Mouse (Mus musculus): ENCODE results near the gene Bhlhb9. TPM values are rescaled to one million over a fixed set of nuclear protein-coding genes. Genes with fewer than 3 reads are reported as not detected.
"Not testable (repeated sequence)": the region's sequence is repeated elsewhere in the genome, so short reads cannot be mapped to it uniquely, and the experiment has no call there.

Gene Bhlhb9
- polyA plus RNA-seq, 1 experiment from 2014 or later = 51.0 TPM

DNA sequence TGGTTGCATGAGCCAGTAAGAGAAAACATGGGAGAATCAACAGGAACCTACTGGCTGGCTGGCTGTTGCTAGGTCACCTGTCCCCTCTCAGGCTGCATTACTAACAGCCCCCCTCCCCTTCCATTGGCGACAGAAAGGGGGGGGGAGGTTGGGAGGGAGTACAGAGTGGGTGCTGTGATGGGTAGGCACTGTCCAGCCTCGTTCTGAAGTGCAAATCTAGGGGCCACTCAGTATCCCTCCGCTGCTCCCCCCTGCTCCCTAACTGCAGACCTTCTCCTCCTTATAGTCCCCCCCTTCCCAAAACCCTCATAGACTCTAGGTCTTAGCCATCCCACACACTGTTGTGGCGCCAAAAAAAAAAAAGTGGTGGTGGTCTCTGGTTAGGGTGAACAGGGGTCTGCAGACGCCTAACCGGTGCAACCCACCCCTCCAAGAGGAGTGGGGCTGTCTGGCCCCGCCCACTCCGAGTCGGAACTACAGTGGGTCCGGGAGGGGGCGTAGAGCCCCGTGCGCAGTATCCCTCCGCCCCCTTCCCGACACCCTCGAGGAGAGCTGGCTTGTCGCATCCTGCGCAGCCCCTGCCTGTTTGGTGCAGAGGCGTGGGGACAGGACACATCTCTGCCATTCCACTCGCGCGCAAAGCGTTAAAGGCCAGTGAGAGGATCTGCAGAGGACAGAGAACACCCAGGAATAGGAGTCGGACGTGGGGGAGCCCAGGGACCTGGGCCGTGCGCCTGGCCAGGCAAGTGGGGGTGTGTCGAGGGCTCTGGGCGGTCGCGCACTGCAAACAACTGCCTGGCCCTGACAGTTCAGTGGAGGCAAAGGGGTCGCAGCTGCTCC lies 41.3 kb downstream of the Bhlhb9 start, which contains the start of gene Gprasp2:
Gene Gprasp2 (plus strand): TSS at position 514 of the 840 bp plus-strand sequence.
- H3K4me1 ChIP-seq (replicated peaks); H3K36me3 ChIP-seq; H3K9me3 ChIP-seq; H3K27me3 ChIP-seq (ENCODE audit: insufficient read depth, poor library complexity, severe bottlenecking): not testable (repeated sequence)
- 21% methylated on average over 32 of the region's 32 CpGs for WGBS
- Histone ChIP-seq H3K4me3 (peak within 1 kb of the TSS; percentile 59), H3K27ac (peak within 1 kb of the TSS; percentile 62)
- DNase-seq (ENCODE audit: low spot score) = peak; percentile 39

DNA sequence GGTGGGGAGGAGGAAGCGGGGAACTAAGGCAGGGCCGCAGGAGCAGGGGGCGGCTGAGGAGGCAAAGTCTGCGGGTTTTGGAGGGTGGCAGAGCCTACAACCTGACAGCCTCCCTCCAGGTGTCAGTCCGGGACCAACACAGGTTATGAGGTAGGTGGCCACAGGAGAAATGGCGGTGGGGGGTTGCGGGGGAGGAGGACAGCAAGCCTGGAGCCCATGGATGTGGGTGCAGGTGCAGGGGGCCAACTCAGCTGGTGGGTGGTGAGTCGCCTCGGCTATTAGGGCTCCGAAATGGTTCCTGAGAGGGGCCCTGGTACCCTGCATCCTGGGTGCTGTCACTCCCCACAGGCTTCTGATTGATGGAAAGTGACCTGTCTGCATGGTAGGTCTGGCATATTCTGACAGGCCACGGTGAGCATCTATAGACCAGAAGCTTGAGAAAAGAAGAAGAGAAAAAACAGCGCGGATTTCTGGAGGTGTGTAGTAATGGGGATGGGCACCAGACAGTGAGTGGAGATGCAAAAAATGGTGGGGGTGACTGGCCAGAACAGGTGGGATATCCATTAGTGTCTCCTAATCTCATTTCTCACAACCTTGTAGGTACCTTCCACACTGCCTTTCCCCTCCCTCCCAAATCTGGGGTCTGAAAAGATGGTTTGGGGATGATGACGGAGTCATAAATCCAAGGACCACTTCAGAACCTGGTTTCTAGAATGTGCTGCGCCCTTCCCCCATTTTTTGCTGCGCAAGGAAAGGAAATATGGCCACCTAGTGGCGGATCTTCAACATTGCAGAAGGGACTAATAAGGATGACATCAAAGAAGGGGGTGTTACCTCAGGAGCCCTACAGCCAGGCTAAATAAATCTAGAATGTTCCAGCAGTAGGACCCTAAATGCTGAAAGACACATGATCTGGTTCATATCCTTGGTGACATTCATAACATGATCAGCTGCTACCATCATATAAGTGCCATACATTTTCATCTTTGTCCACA lies 42.3 kb downstream of the Bhlhb9 start:
- Histone ChIP-seq H3K4me3 (peak overlapping the region; percentile 59), H3K27ac (peak overlapping the region; percentile 62; the same call in 1 of the 2 replicates)
- peak; percentile 26 for DNase-seq (ENCODE audit: low spot score)
- not testable (repeated sequence) for H3K9me3 ChIP-seq; H3K27me3 ChIP-seq (ENCODE audit: insufficient read depth, poor library complexity, severe bottlenecking); H3K36me3 ChIP-seq; H3K4me1 ChIP-seq (replicated peaks)
- WGBS = 22% methylated on average over 17 of the region's 17 CpGs

DNA sequence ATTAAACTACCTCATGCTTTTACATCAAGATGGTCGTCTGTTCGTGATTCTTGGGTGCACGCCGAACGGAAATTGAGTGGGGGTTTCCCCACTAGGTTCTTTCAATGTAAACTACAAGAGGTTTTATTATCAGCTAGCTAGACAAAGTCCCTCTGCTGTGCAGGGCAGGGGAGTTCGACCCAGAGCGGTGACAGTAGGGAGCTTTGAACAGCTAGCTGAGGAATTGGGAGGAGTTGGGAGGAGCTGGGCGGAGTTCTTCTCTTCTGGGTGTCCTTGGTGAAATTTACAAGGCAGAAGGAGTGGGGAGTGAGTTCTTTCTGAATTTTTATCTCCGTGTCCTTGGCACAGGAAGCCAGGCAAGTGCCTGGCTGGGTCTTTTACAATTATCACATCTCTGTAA lies 69.4 kb downstream of the Bhlhb9 start:
- DNase-seq (ENCODE audit: low spot score); H3K4me3 ChIP-seq; H3K36me3 ChIP-seq; H3K27ac ChIP-seq; H3K27me3 ChIP-seq (ENCODE audit: insufficient read depth, poor library complexity, severe bottlenecking); H3K4me1 ChIP-seq (replicated peaks); H3K9me3 ChIP-seq: not testable (repeated sequence)
- 79% methylated on average over 9 of the region's 9 CpGs for WGBS

DNA sequence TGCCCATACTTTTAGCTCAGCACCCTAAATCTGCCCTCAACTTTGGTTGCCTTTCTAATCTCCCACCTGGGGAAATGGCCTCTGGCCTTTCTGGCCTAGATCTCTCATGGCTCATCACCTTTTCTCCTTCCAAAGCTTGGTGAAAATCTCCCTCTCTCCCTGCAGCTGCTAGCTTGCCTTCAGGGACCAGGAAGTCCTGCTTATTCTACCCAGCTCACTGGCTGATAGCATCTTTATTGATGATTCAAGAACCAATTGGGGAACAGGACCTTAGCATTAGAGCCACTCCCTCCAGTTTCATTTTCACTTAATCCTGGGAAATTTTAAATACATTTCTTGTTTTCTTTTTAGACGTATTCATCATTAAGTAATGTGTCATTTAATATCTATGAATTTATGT lies 79.3 kb downstream of the Bhlhb9 start:
- Histone ChIP-seq H3K27me3 (ENCODE audit: insufficient read depth, poor library complexity, severe bottlenecking) (no peaks in the 10 kb centered on the region), H3K4me1 (replicated peaks) (no peaks in the 10 kb centered on the region), H3K9me3 (no peaks in the 10 kb centered on the region), H3K36me3 (no peaks in the 10 kb centered on the region), H3K4me3 (no peak overlapping the region), H3K27ac (no peak overlapping the region)
- 78% methylated on average over 1 of the region's 1 CpGs for WGBS
- DNase-seq (ENCODE audit: low spot score) = no peak

DNA sequence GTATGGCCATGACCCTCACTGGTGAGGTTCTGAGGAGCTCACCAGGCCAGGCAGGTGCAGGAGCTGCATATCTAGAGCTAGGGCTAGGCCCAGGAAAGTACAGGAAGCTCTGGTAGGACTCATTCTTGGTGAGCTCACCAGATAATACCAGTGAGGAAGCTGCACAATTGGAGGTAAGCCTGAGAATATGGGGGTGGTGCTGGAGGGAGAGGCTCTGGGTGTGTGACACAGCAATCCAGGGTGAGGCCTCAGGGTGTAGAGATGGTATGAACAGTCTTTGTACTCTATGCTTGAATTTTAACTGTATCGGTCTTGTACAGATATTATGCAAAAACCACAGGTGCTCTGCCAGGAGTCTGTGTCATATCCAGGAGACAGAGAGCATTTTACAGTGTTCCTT lies 82.2 kb downstream of the Bhlhb9 start:
- Histone ChIP-seq H3K4me1 (replicated peaks) (no peaks in the 10 kb centered on the region), H3K4me3 (no peak overlapping the region), H3K27ac (no peak overlapping the region), H3K9me3 (no peaks in the 10 kb centered on the region), H3K36me3 (no peaks in the 10 kb centered on the region), H3K27me3 (ENCODE audit: insufficient read depth, poor library complexity, severe bottlenecking) (no peaks in the 10 kb centered on the region)
- 94% methylated on average over 1 of the region's 1 CpGs for WGBS
- no peak for DNase-seq (ENCODE audit: low spot score)

DNA sequence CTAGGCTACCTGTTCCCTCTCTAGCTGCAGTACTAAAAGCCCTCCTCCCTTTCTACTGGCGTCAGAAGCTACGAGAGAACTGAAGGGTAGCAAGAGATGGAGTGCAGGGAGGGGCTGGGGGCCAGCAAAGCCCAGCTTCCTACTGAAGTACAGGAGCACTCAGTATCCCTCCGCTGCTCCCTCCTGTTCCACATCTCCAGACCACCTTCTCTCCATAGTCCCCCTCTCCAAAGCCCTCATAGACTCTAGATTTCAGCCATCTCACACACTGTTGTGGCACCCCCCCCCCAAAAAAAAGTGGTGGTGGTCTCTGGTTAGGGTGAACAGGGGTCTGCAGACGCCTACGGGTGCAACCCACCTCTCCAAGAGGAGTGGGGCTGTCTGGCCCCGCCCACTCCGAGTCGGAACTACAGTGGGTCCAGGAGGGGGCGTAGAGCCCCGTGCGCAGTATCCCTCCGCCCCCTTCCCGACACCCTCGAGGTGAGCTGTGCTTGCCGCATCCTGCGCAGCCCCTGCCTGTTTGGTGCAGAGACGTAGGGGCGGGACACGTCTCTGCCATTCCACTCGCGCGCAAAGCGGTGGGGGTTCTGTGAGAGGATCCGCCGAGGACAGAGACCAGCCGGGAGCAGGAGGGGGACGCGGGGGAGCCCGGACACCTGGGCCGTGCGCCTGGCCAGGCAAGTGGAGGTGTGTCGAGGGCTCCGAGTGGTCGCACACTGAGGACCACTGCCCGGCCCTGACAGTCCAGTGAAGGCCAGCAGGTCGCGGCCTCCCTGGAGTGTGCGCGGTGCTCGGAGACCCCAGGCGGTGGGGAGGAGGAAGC lies 88.2 kb downstream of the Bhlhb9 start:
- WGBS = 19% methylated on average over 41 of the region's 41 CpGs
- no peaks in the 10 kb centered on the region for H3K4me1 ChIP-seq (replicated peaks)
- H3K27me3 ChIP-seq (ENCODE audit: insufficient read depth, poor library complexity, severe bottlenecking) = 0 out of 2 replicates have a peak, but pooled peaks cover 4% of the 10 kb centered on the region
- DNase-seq (ENCODE audit: low spot score) = peak; percentile 80
- H3K9me3 ChIP-seq = no peaks in the 10 kb centered on the region
- H3K4me3 ChIP-seq = peak overlapping the region; percentile 68
- peak overlapping the region; percentile 90 for H3K27ac ChIP-seq
- H3K36me3 ChIP-seq = peaks cover 27% of the 10 kb centered on the region

DNA sequence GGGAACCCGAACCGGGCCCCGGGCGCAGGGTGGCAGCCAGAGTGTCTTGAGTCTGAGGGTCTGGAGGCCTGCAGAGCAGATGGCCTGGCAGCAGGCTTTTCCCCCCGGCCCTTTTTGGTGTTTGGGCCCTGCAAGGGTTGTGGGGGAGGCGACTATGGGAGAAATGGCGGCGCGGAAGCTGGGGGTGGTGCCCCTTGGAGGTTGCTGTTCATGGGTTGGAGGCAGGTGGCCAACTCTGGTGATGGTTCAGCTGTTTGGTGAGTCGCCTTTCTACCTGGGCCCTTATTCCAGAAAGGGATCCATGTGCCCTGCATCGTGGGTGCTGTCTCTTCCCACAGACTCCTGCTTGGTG lies 88.8 kb downstream of the Bhlhb9 start:
- peaks cover 27% of the 10 kb centered on the region for H3K36me3 ChIP-seq
- H3K27me3 ChIP-seq (ENCODE audit: insufficient read depth, poor library complexity, severe bottlenecking) = 0 out of 2 replicates have a peak, but pooled peaks cover 4% of the 10 kb centered on the region
- peak overlapping the region; percentile 68 for H3K4me3 ChIP-seq
- 26% methylated on average over 11 of the region's 11 CpGs for WGBS
- no peaks in the 10 kb centered on the region for H3K9me3 ChIP-seq
- no peaks in the 10 kb centered on the region for H3K4me1 ChIP-seq (replicated peaks)
- peak overlapping the region; percentile 90 for H3K27ac ChIP-seq
- no peak for DNase-seq (ENCODE audit: low spot score)

DNA sequence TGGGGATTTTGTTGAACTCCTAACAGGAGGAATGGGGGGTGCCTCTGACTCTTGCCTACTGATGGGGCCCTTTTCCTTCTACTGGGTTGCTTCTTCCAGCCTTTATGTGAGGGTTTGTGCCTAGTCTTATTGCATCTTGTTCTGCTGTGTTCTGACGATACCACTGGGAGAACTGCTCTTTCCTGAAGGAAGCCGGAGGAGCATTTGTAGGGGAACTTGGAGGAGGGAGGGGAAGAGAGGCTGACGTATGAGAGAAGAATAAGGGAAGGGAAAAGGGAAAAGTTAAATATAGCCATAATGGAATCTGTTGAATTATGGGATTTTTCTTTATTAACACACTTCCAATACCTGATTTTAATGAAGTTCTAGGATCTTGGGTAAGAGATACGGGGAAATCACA lies 119.2 kb downstream of the Bhlhb9 start:
- no peak overlapping the region for H3K4me3 ChIP-seq
- 83% methylated on average over 4 of the region's 4 CpGs for WGBS
- H3K27me3 ChIP-seq (ENCODE audit: insufficient read depth, poor library complexity, severe bottlenecking) = peaks cover 2% of the 10 kb centered on the region
- no peak overlapping the region for H3K27ac ChIP-seq
- H3K4me1 ChIP-seq (replicated peaks) = no peaks in the 10 kb centered on the region
- no peaks in the 10 kb centered on the region for H3K9me3 ChIP-seq
- DNase-seq (ENCODE audit: low spot score) = no peak
- H3K36me3 ChIP-seq = no peaks in the 10 kb centered on the region

DNA sequence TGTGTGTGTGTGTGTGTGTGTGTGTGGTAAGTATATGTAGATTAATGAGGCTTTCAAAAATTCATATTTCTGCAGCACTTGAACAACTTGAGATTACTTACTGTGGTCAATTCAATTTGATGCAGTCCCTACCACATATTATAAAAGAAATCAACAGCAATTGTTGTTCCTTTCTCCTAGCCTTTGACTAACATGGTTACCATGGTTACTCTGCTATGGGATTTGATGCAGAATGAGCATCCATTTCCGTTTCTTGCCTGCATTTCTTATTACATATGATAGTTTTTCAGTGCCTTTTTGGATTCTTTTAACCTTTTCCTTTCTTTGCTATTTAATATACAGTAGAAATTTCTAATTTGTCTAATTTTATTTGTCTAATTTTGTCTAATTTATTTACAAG lies 119.7 kb downstream of the Bhlhb9 start:
- no peak overlapping the region for H3K4me3 ChIP-seq
- no peaks in the 10 kb centered on the region for H3K9me3 ChIP-seq
- no peak overlapping the region for H3K27ac ChIP-seq
- H3K27me3 ChIP-seq (ENCODE audit: insufficient read depth, poor library complexity, severe bottlenecking) = peaks cover 2% of the 10 kb centered on the region
- DNase-seq (ENCODE audit: low spot score) = no peak
- no peaks in the 10 kb centered on the region for H3K4me1 ChIP-seq (replicated peaks)
- 64% methylated on average over 1 of the region's 1 CpGs for WGBS
- H3K36me3 ChIP-seq = no peaks in the 10 kb centered on the region

DNA sequence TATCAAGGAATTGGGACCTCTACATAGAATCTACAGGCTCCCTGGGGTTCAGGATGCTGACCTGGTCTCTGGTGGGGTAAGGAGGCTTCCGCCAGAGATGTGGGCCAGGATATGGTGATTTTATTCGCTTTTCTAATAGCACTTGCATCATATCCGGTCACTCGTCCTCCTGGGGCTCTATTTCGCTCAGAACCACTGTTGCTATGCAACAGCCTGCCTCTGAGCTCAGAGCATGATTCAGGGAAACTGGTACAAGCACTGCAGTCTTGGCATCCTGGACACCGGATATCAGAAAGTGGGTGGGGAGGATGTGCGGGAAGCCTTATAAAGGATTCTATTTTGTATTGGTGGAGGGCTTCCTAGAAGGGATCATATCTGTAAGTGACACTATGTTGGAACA lies 124.8 kb downstream of the Bhlhb9 start:
- no peak for DNase-seq (ENCODE audit: low spot score)
- 90% methylated on average over 7 of the region's 7 CpGs for WGBS

DNA sequence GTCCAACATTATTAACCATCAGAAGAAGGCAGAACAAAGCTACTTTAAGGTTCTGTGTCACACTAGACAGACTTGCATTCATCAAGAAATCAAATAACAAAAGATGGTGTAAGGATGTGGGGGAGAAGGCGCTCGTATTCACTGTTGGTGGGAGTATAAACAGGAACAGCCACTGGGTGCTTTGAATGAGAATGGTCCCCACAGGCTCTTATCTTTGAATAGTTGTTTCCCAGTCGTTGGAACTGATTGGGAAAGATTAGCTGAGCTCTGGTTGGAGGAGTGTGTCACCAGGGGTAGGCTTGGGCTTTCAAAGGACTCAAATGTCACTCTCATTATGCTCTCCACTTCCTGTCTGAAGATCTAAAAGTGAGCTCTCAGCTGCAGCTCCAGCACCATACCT lies 128.5 kb downstream of the Bhlhb9 start:
- H3K36me3 ChIP-seq = no peaks in the 10 kb centered on the region
- H3K27me3 ChIP-seq (ENCODE audit: insufficient read depth, poor library complexity, severe bottlenecking) = no peaks in the 10 kb centered on the region
- no peak for DNase-seq (ENCODE audit: low spot score)
- no peak overlapping the region for H3K27ac ChIP-seq
- WGBS = 33% methylated on average over 3 of the region's 3 CpGs
- no peak overlapping the region for H3K4me3 ChIP-seq
- no peaks in the 10 kb centered on the region for H3K9me3 ChIP-seq
- no peaks in the 10 kb centered on the region for H3K4me1 ChIP-seq (replicated peaks)

More for the DNA sequence above, 124.8 kb downstream of the Bhlhb9 start:
- Histone ChIP-seq H3K9me3 (no peaks in the 10 kb centered on the region), H3K27me3 (ENCODE audit: insufficient read depth, poor library complexity, severe bottlenecking) (peaks cover 2% of the 10 kb centered on the region; the same call in 1 of the 2 replicates), H3K36me3 (no peaks in the 10 kb centered on the region), H3K27ac (no peak overlapping the region), H3K4me3 (no peak overlapping the region), H3K4me1 (replicated peaks) (no peaks in the 10 kb centered on the region)

DNA sequence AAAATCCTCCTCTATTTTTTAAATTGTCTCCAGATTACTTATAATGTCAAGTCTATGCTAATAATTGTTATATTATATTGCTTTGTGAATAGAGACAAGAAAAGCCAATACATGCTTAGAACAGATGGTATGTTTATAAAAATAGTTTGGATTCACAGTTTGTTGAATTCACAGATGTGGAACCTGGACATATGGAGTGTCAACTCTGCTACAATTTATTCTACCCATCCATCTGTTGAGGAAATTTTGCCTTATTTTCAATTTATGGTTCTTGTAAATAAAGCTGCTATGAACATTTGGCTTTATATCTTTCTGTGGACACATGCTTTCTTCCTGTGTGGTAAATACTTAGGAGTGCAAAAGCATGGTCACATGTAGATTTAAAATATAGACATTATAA lies 131.2 kb downstream of the Bhlhb9 start:
- no peaks in the 10 kb centered on the region for H3K4me1 ChIP-seq (replicated peaks)
- H3K27me3 ChIP-seq (ENCODE audit: insufficient read depth, poor library complexity, severe bottlenecking) = no peaks in the 10 kb centered on the region
- no peak overlapping the region for H3K4me3 ChIP-seq
- H3K27ac ChIP-seq = no peak overlapping the region
- DNase-seq (ENCODE audit: low spot score) = no peak
- no peaks in the 10 kb centered on the region for H3K36me3 ChIP-seq
- no peaks in the 10 kb centered on the region for H3K9me3 ChIP-seq
